Mouse (Mus musculus) heart, postnatal 0 days (tissue): ENCODE measurements around the gene Kcnip4.

ENCODE experiments used
- CTCF ChIP-seq: IDR thresholded peaks from 2 replicates; pipeline ENCODE4 v1.5.1; 2016; ENCODE audit warnings: antibody characterized with exemption, control low read depth, low read depth
- EP300 ChIP-seq: IDR thresholded peaks from 2 replicates; pipeline ENCODE4 v1.6.1; 2016; ENCODE audit warnings: antibody characterized with exemption, low read depth

DNA sequence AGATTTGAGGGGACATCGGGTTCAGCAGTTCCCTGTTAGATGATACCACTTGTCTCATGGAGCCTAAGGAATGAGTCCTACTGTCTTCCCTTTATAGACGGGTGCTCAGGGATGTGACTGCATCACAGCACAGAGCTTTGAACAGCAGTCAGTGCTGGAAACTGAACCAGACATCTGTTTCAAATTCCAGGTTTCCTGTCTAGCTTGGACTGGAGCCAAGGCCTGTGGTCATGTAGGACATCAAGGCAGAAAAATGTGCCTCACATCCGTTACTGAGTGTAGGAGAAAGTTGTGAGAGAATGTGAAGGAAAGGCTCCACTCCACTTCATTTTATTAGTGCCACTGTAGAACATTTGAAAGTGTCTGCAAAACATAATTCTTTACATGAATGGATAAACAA is 1122.2 kb downstream of the Kcnip4 start:
- TF ChIP-seq CTCF = no peak
- no peak for TF ChIP-seq EP300
